ENCODE assay signal across 8 mouse cellular contexts in genomic region chr10:13473833-13474567, GRCm38 (mm10). TPM values are rescaled to one million over a fixed set of nuclear protein-coding genes. Genes with fewer than 3 reads are reported as not detected.
DNase-seq lines count a peak whose midpoint lies in the region; ATAC-seq and TF ChIP-seq lines count a peak whose summit lies in the region.

Phactr2 (minus strand) TSS chr10:13474412.

- in situ Hi-C loops in CH12.LX (cut with MboI; ENCODE audit: low pct_ligation_motif_present, low pct_unique_long_range_greater_than_20kb, low sequenced_read_pairs) = no loop called here

- H3K27me3 ChIP-seq in CH12.LX (replicated peaks) = peaks cover 4% of the 10 kb centered on the region
- 0 out of 2 replicates have a peak, but pooled peaks cover 11% of the 10 kb centered on the region for H3K27me3 ChIP-seq in forebrain, embryonic 15.5 days
- H3K27me3 ChIP-seq in hindbrain, embryonic 10.5 days (ENCODE audit: insufficient read depth, poor library complexity, severe bottlenecking) = peaks cover 58% of the 10 kb centered on the region

- H3K9ac ChIP-seq in CH12.LX (ENCODE audit: insufficient read depth, low read depth) = no peak within 1 kb of the TSS
- H3K9ac ChIP-seq in forebrain, embryonic 15.5 days (replicated peaks) = peak within 1 kb of the TSS; percentile 48

- dilution Hi-C loops in CH12.LX (cut with MboI; ENCODE audit: extremely low pct_ligation_motif_present, extremely low pct_unique_long_range_greater_than_20kb, low sequenced_read_pairs) = no loop called here

- no peaks in the 10 kb centered on the region for H3K36me3 ChIP-seq in CH12.LX (replicated peaks in 1 of 2; ENCODE audit: control insufficient read depth in 1 of 2, insufficient read depth in 1 of 2, low read length in 1 of 2)
- no peaks in the 10 kb centered on the region for H3K36me3 ChIP-seq in forebrain, embryonic 15.5 days
- no peaks in the 10 kb centered on the region for H3K36me3 ChIP-seq in hindbrain, embryonic 10.5 days

- ATAC-seq in forebrain, embryonic 15.5 days (replicated peaks) = peak; percentile 85

- no peak within 1 kb of the TSS for H3K27ac ChIP-seq in CH12.LX (ENCODE audit: insufficient read depth, low read depth)
- no peak within 1 kb of the TSS for H3K27ac ChIP-seq in bone marrow macrophage, adult 2 months (ENCODE audit: insufficient read depth, low read depth, low read length)
- no peak within 1 kb of the TSS for H3K27ac ChIP-seq in forebrain, embryonic 15.5 days (replicated peaks)
- peak within 1 kb of the TSS; percentile 87 for H3K27ac ChIP-seq in hindbrain, embryonic 10.5 days

- no peaks in the 10 kb centered on the region for H3K79me2 ChIP-seq in CH12.LX (replicated peaks; ENCODE audit: control insufficient read depth, extremely low read depth, insufficient read depth, poor library complexity, severe bottlenecking)

- under 1% methylated on average over 64 of the region's 71 CpGs for WGBS in forebrain, embryonic 15.5 days
- WGBS in hindbrain, embryonic 10.5 days = under 1% methylated on average over 69 of the region's 71 CpGs

- TF ChIP-seq RAD21 in CH12.LX (IDR thresholded peaks at IDR 0.05; ENCODE audit: low read depth, low read length) = no peak

- no peak for TF ChIP-seq CTCF in CH12.LX (conservative IDR thresholded peaks at IDR 0.05 in 1 of 2, IDR thresholded peaks at IDR 0.05 in 1 of 2; ENCODE audit: low read depth in 2 of 2, low read length in 2 of 2)
- no peak for TF ChIP-seq CTCF in bone marrow macrophage, adult 2 months (IDR thresholded peaks at IDR 0.05; ENCODE audit: low read depth, low read length)

- H3K9me3 ChIP-seq in CH12.LX (replicated peaks; ENCODE audit: low read length) = no peaks in the 10 kb centered on the region
- H3K9me3 ChIP-seq in forebrain, embryonic 15.5 days = no peaks in the 10 kb centered on the region
- no peaks in the 10 kb centered on the region for H3K9me3 ChIP-seq in hindbrain, embryonic 10.5 days

- H3K4me3 ChIP-seq in CH12.LX (replicated peaks in 1 of 3; ENCODE audit: low read depth in 2 of 3, low read length in 2 of 3, poor library complexity in 1 of 3) = peak within 1 kb of the TSS in 2 of 3 experiments; percentile 48 to 52
- H3K4me3 ChIP-seq in bone marrow macrophage, adult 2 months (ENCODE audit: insufficient read depth, low read length) = peak within 1 kb of the TSS; percentile 80
- peak within 1 kb of the TSS; percentile 57 for H3K4me3 ChIP-seq in forebrain, embryonic 15.5 days
- H3K4me3 ChIP-seq in hindbrain, embryonic 10.5 days = peak within 1 kb of the TSS; percentile 84

- no peak for TF ChIP-seq EP300 in CH12.LX (IDR thresholded peaks at IDR 0.05; ENCODE audit: low read length)

- DNase-seq in CH12.LX (ENCODE audit: extremely low read depth) = peak; percentile 27
- DNase-seq in hindbrain, embryonic 10.5 days (ENCODE audit: low spot score) = peak; percentile 66
- DNase-seq in left cerebral cortex, adult 8-10 months (ENCODE audit: low spot score in 2 of 2) = no peak
- DNase-seq in lung, postnatal 4 days = peak; percentile 66 to 71
- DNase-seq in retina, postnatal 1 day = peak; percentile 72
- peak; percentile 46 for DNase-seq in urinary bladder, postnatal 25 days (ENCODE audit: low spot score)

- H3K4me2 ChIP-seq in CH12.LX (ENCODE audit: insufficient read depth, low read depth, poor library complexity, severe bottlenecking) = peak within 1 kb of the TSS; percentile 73
- H3K4me2 ChIP-seq in forebrain, embryonic 15.5 days (replicated peaks) = peak within 1 kb of the TSS; percentile 100

- TF ChIP-seq POLR2A in CH12.LX (IDR thresholded peaks at IDR 0.05; ENCODE audit: low read depth, low read length) = no peak
- TF ChIP-seq POLR2A in bone marrow macrophage, adult 2 months (IDR thresholded peaks at IDR 0.05; ENCODE audit: borderline replicate concordance, low read depth, low read length) = no peak

- peaks cover 3 to 27% of the 10 kb centered on the region in 2 experiments; a peak in 3 of 4 replicates for H3K4me1 ChIP-seq in CH12.LX (ENCODE audit: control insufficient read depth in 1 of 2, insufficient read depth in 2 of 2)
- H3K4me1 ChIP-seq in bone marrow macrophage, adult 2 months (ENCODE audit: control insufficient read depth, insufficient read depth, low read length) = peaks cover 17% of the 10 kb centered on the region
- peaks cover 12% of the 10 kb centered on the region for H3K4me1 ChIP-seq in forebrain, embryonic 15.5 days
- peaks cover 22% of the 10 kb centered on the region for H3K4me1 ChIP-seq in hindbrain, embryonic 10.5 days (replicated peaks)

TF ChIP-seq in CH12.LX, 34 proteins besides CTCF, POLR2A, EP300 and RAD21:
- TF ChIP-seq UBTF (IDR thresholded peaks at IDR 0.05; ENCODE audit: low read depth, low read length) = peak; percentile 77; the same call in 1 of the 2 replicates
- TF ChIP-seq SIN3A (IDR thresholded peaks at IDR 0.05; ENCODE audit: low read length) = no peak

RNA-seq across cellular contexts. Expression of gene Phactr2, which starts in this region (rescaled TPM):
- total RNA-seq in CH12.LX (2012; rRNA removed) (0.08 TPM in 2 replicates), CH12.LX (2014; rRNA removed) (0.18 and 0.31 TPM in 2 replicates)
- 0.49 and 0.89 TPM in 2 replicates for polyA plus RNA-seq in CH12.LX (2012; ENCODE audit: insufficient read length, low read depth)
- polyA plus RNA-seq in bone marrow macrophage, adult 2 months (2012; ENCODE audit: insufficient read depth, insufficient read length, missing spikeins) = 25.7 and 26.0 TPM in 2 replicates
- 8.4 TPM in 2 replicates for polyA plus RNA-seq in forebrain, embryonic 15.5 days (2015; fragmentation: Nextera tagmentation; extraction: Ambion mirVana)
- polyA plus RNA-seq in hindbrain, embryonic 10.5 days (2016; fragmentation: Nextera tagmentation; extraction: Ambion mirVana) = 10.7 and 11.0 TPM in 2 replicates
- total RNA-seq in left cerebral cortex, adult 8-10 months (2022) = 10 to 100 TPM; 23.1 to 26.1 (median 24.9) TPM

Comparison
In these comparisons a context has a peak if more than half of its experiments do, and no peak if none do; other contexts are left out.
1. RNA of gene Phactr2 (total RNA-seq): 23.1 to 26.1 TPM in left cerebral cortex, adult 8-10 months; 0.08 to 0.31 TPM in CH12.LX; every median in the first group is over 10 times any median in the second.
2. Peak in DNase-seq, H3K4me3 ChIP-seq and H3K4me2 ChIP-seq in CH12.LX; RNA of the gene not detected or under 1 TPM.
3. DNase-seq: peak in hindbrain, embryonic 10.5 days (single experiment), lung, postnatal 4 days (2 of 2), retina, postnatal 1 day (single experiment) and urinary bladder, postnatal 25 days (single experiment); none in left cerebral cortex, adult 8-10 months (0 of 2).
4. Peak in every context shown above with its lines, with median percentiles within 50 percentile points of each other: H3K4me3 ChIP-seq.